Mouse (Mus musculus): Measurements from ENCODE around the gene Cypt14. TPM values are rescaled to one million over a fixed set of nuclear protein-coding genes. Genes with fewer than 3 reads are reported as not detected.

Cypt14 gene
- polyA plus RNA-seq (2014; fragmentation: Illumina TruSeq; extraction: RNeasy Lipid Tissue Mini Kit (QIAGEN cat#74804); ENCODE audit: low read depth, low replicate concordance) = not detected

DNA sequence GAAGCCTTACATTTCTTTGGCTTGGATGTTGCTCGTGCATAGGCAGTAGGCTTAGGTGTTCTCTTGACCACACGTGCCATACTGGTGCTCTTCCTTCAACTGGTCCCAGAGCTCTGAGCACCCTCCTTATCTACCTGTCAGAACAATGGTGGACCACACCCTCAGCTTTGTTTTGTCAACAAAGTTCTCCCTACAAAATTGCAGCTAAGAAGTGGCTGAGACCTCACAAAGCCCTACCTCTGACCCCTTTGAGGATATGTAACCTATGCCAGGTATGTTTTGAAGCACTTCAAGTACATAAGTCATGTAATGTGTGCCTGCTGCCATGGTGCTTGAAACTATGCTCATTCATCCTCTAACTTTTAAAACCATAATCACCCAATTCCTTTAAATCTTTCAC lies at the start of gene Cypt14:
Gene Cypt14, minus strand, starts transcription at position 101 of the 400 bp plus-strand sequence.

Measured in sigmoid colon, adult 10 weeks (tissue).